Mouse (Mus musculus) mesoderm, embryonic 11.5 days (tissue): ENCODE measurements around the gene Tmem258.

Experiments
- DNase-seq: peaks from one replicate; pipeline ENCODE4 v3.0.0-alpha.2; 2012; ENCODE audit warnings: low read depth, low spot score

Tmem258 gene

DNA sequence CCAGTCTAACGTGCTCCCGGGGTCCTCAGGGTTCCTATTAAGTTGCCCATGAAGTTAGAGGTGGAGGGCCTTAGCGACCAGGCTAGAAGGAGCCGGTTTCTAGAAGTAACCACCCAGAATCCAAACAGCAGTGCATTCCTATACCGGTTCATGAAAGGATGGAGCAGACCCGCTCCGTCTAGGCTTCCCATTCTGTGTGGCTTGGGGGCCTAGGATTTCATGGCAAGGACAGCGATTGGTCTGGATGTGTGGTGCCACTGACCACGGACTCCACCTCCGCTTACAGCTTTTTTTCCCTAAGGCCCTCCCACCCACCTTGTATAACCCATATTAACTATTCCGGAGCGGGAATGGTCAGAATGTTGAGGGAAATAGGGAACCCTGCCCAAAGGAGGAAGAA, 19.7 kb upstream of the Tmem258 start:
- peak; percentile 49 for DNase-seq

DNA sequence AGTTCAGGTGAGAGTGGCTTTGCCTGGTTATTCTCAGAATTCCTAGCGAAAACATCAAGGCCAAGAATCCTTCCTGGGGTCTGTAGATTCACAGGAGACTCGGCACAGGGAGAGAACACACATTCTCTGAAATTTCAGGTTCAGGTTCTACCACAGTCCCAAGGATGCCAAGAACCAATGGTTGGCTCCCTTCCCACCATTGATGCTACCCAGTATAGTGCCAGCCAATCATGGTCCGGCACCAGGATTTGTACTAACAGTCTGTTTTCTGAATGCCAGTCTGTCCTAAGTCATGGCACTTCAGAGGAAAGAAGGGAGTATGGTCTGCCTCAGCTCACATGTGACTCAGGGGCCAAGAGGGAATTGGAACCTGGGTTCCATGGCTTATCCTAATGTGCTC, 17.9 kb upstream of the Tmem258 start:
- no peak for DNase-seq

DNA sequence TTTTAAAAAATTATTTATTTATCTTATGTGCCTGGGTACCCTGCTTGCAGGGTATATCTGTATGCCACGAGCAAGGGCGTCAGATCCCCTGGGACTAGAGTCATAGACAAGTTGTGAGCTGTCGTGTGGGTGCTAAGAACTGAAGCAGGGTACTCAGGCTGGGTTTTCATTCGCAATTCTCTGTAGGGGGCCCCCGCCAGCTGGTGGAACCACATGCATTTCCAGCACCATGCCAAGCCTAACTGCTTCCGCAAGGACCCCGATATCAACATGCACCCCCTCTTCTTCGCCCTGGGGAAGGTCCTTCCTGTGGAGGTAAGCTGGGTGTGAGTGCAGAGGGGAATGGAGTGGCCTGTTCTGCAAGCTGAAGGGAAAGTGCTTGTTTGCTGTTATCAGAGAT, 17.2 kb upstream of the Tmem258 start:
- no peak for DNase-seq

DNA sequence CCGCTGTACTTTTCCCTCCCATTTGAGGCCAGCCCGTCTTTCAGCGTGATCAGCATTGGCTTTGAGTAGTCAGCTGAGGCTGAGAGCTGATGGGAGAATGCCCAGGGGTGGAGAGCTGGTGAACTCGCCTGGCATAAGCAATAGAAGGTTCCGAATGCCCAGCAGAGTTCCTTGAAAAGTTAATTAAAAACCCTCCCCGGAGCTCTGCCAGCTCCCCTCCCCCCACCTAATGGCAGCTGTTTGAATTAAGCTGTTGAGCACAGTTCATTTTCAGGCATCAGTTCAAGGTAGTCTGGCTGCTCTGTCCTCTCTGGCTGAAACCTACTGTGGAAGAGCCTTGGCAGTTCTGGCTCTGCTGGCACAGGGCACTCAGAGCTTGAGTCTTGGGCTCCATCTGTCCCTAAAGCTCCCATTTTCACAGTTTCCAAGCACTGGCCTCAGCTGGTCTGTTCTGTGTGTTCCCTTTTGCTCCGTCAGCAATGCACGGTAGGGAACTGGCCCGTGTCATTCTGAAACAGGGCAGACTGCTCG, 15.5 kb upstream of the Tmem258 start:
- no peak for DNase-seq

DNA sequence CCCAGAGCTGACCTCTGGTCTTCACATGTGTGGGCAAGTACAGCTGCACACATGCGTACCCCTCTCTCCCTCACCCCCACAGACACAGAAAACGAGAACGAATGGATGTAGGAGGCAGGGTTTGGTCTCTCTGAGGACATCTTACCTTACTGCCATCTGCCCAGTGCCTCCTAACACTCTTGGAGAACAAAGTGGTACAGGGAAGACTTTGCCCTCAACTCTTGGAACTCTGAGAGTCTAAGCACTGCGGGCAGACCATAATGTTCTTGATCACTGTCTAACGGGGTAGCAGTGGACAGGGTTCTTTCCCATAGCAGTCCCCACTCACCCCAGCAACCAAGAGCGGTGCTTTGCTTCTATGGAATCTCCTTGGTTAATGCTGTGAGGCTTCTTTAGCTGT, 14.8 kb upstream of the Tmem258 start:
- no peak for DNase-seq

DNA sequence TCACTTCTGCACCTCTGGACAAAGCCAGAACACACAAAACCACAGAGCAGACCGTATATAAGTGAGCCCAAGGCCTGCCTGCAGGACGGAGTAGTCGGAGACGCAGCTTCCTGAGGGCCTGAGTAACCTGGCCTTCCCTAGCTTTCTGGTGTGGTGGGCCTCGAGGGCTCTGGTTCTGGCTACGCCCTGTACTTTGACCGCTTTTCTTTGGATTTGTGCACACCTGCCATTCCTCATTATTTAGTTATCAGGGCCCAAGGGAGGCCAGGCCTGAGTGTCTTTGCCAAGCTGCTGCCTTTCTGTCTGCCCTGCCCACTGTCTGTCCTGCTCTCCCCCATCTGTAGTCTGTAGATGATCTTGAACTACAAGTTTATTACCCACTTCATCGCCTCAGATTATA, 13.9 kb upstream of the Tmem258 start:
- no peak for DNase-seq

DNA sequence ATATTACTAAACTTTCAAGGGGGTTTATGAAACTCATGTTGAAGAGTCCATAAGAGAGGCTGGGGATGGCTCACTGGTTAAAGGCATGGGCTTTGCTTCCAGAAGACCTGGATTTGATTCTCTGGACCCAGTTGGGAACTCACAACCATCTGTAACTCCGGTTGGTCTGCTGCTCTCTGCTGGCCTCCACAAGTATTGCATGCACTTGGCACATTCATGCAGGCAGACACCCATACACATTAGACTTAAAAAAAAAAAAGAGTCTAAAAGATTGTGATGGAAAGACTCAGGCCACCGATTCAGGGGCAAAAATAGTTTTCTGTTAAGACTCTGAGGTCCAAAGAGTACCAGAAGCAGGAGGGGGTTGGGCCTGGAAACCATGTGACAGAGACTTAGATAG, 13.0 kb upstream of the Tmem258 start:
- DNase-seq, result peak; percentile 75

DNA sequence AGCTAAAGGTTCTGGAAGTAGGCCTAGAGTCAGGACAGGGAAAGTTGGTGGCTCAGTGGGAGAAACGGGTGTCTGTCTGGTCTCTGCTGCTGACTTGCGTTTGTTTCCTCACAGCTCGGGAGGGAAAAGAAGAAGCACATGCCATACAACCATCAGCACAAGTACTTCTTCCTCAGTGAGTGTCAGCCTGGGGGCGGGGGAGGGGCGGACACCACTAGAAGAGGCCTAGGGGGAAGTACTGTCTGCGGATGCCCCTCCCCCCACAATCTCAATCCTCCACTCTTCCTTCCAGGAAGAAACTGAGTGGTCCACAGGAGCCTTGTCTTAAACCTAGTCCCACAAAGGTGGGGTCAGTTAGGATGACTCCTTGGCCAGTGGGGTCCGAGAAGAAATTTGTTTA, 12.5 kb upstream of the Tmem258 start:
- no peak for DNase-seq

DNA sequence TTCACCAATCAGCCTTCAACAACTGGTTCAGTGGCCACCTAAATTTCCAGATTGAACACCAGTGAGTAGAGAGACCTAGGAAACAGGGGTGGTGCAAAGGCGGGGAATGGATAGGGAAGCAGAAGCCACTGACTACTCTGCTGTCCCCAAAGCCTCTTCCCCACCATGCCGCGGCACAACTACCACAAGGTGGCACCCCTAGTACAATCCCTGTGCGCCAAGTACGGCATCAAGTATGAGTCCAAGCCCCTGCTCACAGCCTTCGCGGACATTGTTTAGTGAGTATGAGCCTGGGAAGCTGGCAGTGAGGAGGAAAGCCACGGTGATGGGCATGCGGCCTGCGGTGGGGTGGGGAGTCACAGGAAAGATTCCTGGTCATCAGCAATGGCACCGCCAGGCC, 9.5 kb upstream of the Tmem258 start:
- no peak for DNase-seq

DNA sequence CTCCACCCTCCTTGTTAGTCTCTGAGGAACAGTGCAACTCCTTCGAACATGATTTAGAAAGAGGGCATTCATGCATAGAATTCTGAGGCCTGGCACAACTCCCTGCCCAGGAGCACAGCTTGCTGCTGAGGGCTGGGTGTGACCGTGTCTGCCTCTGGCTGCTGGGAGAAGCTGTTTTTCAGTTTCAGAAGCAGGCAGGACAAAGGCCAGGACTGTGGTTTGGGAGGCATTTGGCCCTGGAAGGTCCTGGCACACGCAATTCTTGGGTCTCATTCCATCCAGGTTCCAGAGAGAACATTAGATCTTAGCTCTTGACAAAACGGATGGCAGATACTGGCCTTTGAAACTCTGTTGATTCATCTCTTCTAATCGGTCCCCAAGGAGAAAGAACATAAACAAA, 8.6 kb upstream of the Tmem258 start:
- no peak for DNase-seq

DNA sequence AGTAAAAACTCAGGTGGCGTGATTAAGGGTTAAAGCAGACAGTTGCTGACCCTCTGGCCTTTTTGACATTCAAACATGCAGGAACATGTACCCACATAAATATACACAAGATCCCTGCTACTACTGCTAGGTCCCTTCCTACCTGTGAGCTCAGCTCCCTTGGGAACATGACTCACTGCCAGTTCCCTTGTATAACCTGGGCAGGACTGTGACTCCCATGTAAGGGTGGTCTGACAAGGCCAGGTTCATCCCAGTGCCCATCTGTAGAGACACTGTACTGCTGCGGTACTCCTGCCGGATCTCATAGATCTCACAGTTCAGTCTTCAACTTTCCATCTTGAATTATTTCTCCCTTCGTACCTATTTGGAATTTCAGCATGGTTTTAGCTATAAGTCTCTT, 6.7 kb upstream of the Tmem258 start:
- DNase-seq, result no peak

DNA sequence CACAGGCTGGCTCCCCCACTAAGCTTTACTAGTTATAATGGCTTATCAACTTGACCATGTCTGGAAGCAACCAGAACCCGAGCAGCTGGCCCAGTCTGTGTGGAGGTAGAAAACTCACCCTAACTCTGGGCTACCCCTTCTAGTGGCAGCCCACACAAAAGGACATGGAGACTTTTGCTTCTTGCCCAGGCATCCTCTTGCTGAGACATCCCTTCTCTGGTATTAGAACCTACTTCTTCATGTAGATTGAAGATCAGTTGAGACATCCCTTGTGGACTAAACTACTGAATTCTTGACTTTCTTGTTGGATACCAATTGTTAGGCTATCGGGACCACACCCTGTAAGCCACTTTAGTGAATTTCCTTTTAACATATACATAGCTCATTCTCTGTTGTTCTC, 5.5 kb upstream of the Tmem258 start:
- no peak for DNase-seq

DNA sequence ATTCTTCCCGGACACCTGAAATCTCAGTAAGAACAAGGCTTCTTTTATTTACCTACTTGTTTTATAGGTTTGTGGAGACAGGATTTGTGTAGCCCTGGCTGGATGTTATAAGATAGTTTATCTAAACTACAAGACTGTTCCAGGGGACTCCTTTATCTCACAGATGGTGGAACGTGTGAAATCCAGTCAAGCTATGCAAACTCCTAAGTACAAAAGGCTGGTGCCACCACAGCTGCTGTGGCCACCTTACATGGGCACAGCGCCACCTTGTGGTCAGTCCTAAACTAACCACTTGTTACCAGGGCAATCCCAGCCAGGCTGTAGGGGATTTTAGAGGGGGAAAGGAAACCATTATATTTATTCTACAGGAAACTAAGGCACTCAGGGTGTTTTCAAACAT, 5.1 kb upstream of the Tmem258 start:
- DNase-seq, result peak; percentile 90

DNA sequence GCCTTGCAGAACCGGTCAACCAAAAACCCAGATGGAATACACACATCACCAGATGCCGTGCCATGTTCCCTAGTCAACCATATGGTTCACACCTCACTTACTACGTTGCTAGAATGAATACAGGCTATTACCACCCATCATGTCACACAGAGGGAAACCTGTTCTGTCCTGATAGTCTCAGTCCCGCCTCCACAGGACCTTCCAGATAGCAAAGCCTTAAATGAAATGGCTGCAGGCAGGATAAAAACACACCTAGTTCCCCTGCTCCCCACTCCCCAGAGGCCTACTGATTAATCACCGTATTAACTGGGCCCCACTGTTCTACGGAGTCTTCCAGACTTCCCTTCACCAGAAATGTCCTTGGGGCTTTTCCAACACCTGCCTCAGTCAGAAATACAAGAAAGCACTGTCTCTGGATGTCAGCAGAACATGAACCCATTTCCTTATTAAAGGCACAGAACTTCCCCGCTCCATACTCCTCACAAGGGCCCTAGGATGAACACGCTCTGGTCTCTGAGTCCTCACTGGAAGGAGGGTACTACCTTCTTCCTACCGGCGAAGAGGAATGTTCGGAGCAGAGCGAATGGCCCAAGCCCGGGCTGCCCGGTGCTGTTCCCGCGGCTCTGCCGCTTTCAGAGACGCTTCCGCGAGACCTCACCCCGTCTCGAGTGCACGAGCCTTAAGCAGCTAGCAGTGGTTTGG, 517 bp upstream of the Tmem258 start:
- DNase-seq, result no peak

DNA sequence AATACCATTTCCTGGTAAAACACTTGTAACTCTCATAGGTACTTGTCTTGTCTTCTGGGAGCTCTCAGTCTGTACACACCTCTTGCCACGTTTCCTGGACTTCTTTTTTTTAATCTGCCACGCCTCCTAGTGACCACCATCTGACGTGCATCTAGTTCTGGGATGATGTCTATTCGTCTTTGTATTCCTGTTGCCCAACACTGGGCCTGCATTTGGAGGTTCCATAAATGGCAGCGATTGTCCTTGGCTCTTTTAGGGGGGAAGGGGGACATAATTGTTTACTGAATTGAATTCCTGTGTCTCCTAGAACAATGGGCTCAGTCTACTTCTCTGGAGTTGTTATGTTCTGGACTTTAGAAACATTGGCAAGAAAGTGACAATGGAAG, 795 bp downstream of the Tmem258 start:
- DNase-seq, result peak; percentile 68

DNA sequence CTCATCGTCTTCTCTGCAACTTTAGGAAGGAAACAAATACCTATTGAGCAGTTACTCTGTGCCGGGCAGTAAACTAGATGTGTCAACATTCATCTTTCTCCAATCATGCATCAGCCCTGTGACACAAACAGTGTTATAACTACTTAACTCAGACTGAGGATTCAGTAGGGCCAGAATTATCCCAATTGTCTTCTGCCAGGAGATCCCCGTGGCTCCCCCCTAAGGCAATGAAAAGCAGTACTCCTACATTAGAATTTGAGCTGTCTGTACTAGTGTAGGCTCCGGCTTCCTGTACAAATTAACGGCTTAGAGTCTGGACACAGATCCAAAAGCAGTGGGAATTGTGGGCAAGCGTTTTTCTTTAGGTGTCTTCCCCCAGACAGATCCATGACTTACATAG, 1.2 kb downstream of the Tmem258 start:
- no peak for DNase-seq

DNA sequence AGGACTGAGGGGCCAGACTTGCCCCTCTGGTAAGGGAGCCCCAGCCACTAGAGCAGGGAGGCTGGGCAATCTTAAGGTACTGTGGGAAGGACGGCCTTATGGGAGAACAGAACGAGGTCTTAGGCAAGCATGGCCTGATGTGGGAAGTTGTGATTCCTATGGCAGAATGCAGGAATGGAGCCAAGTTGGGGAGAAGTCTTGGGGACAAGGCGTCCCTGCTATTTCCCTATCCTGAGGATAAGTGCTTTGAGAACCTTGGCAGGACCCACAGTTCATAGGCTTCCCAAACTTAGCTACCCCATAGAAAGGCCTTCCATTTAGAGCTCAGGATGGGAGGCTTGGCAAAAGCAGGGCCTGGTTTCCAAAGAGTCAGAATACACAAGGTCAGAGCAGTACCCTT, 5.0 kb downstream of the Tmem258 start:
- no peak for DNase-seq

DNA sequence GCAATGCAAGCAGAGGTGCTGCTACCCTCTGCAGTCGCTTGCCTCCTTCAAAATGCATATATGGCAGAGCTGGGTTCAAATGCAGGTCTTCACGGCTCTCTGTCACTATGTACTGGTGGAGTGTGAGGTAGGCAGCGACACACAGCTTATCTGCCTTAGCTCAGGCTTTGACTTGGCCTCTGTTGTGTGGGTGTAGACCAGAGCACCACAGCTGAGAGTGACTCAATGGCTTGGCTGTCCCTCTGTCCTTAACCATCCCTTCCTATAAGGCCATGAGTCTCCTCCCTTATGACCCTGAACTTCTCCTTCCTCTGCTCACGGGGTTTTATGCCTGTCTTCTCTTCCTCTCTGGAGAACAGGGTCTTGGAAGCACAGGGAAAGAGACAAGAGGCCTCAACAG, 7.1 kb downstream of the Tmem258 start:
- DNase-seq, result no peak

DNA sequence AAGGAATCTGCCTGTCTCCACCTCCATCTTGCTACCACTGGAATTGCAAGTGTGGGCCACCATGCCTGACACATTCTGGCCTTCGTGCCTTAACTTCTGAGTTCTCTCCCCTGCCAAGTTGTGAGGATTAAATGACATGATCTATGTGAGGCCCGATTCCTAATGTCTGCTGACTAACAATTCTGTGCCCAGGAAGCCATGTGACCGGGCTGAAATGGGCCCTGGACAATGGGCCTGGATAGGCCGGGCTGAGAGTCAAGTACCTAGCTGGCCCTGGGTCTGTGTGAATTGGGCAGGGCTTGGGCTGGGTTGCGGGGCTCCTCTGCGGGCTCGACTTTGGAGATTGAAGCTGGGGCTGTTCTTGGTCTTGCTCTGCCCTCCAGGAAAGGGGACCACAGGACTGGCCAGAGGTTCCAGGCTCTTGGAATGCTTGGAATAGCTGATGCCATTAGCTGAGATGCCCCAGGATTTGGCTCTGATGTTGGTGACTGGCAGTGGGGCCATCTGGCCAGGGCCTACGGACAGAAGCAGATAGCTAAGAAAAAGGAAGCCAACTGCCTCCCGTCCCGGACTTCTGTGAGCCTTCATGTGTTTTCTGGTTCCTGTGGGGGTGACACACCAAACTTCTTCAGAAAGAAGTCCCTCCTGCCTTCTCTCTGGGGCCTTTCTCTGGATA, 10.1 kb downstream of the Tmem258 start:
- no peak for DNase-seq

DNA sequence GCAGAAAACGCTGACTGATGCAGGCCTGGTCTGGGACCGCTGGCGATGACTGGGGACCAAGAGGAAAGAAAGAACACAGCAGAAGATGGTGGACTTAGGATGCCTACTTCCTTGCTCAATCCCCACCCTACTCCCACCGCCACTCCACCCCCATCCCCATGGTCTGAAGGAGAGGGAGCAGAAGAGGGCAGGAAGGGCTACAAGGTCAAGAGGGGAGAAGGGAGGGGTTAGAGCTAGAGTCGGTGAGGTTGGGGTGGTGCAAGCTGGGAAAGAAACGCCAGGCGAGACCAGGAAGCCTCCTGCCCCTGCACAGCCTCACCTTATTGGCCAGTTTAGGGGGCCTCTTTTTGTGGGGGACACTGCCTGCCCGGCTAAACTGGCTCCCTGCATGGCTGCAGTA, 12.3 kb downstream of the Tmem258 start:
- no peak for DNase-seq

DNA sequence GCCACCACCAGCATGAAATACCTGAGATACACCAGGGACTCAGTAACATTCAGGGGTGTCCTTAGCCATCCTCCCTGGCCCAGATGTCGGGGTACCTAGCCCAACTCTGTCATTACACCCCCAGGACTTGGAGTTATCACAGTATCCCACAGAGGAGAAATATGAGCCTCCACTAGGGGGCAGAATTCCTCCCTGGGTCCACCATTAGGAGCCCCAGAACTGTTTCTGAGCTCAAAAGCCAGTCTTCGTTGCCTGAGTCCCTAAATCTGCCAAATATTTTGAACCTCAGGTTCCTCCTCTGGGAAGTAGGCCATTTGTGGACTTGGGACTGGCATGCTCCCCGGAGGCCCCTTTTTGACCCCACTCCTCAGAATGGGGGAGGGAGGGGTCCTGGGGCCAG, 15.3 kb downstream of the Tmem258 start:
- peak; percentile 73 for DNase-seq

DNA sequence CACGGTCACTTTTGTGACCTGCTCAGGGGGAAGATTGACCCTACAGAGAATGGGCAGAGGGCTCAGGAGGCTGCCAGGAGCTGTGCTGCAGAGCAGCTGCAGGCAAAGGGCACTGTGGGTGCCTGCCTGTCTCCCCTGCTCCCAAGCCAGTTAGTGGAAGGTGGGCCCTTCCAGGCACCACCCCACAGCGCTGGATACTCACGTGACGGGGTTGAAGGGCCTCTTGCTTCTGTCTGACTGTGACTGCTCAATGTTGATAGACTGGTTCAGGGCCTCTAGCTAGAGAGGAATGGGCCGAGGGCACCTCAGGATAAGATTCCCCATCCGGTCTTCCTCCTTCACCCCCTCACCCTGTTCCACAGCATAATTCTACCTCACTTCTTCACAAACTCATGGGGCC, 15.8 kb downstream of the Tmem258 start:
- DNase-seq, result no peak

DNA sequence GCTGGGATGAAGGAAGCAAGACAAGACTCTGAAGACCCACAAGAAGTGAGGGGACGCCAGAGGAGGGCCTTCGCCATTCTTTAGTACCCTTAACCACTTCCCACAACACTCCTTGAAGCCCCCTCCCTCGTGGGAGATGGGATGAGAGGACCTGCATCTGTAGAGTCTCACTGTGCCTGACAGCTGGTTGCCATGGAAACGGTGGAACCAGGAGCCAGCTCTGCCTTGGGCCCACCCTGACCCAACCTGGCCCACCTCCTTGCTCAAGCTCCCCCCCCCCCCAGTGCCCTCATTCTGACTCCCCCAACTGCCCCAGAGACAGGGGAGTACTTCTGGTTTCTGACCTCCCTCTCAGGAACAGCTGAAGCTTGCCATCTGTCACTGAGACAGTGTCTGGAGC, 17.8 kb downstream of the Tmem258 start:
- peak; percentile 69 for DNase-seq

DNA sequence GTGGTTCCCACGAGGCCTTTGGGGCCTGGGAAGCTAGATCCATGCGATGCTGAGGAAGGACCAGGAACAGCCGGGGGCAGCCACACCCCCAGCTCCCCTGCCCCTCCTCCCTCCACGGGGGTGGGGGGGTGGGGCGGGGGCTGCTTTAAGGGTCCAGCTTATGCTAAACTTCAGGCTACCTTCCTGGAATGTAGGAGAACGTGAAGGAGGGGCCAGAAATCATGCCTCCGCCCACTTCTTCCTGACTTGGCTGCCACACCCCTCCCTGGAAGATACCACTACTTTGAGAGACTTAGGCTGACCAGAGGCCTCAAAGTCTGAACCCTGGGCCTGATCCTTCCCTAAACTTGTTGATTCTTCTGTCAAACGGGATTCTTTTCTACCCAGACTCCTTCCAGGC, 18.8 kb downstream of the Tmem258 start:
- DNase-seq, result no peak
